Mouse (Mus musculus) leukemia stem cell, adult 10-12 weeks (primary cell): ENCODE data around the gene Calhm4. TPM values are rescaled to one million over a fixed set of nuclear protein-coding genes. Genes with fewer than 3 reads are reported as not detected.

Experiments
- polyA plus RNA-seq: library from polyadenylated mRNA; stranded (reverse); fragments of >175 nt; gene quantifications from 2 replicates; pipeline ENCODE4 v1.2.3, GENCODE M21; 2012; ENCODE audit warnings: low replicate concordance

Gene Calhm4
- polyA plus RNA-seq = not detected in 2 replicates

DNA sequence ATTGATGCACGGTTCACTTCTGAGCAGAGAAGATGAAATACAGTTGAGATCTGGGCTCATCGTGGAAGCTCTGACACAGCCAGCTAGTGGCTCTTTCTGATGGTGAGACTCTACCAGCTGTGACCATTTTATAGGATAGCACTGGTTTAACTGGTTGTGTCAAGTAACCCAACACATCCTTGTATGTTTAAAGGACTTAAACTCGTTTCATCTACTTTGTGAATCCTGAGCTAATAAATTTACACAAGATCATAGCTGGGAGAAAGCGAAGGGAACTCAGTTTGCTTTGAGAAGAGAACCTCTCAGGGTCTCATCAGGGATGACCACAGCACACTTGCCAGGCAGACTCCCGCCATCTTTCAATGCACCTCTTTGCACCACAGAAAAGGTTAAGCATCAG lies at the start of gene Calhm4:
Gene Calhm4, minus strand, starts transcription at position 101 of the 400 bp plus-strand sequence.

DNA sequence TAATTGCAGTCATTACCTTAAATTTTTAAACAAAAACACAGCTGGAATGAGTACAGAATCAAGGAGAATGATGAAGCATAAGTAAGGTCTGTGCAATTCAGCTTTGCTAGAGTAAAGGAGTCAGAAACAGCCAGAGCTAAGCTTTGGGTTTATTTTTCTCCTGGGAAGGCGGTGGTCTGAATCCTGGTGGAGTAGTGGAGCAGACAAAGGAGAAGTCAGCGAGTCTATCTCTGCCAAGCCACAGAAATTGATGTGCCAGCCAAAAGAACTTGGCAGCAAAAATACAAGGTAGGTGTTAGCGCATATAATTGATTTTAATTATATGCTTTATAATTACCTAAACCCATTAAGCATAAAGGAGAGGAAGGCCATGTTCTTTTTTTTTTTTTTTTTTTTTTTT lies 6.7 kb downstream of the Calhm4 start, which contains the start of gene Trappc3l:
Gene Trappc3l, plus strand, starts transcription at position 197 of the 400 bp plus-strand sequence.

DNA sequence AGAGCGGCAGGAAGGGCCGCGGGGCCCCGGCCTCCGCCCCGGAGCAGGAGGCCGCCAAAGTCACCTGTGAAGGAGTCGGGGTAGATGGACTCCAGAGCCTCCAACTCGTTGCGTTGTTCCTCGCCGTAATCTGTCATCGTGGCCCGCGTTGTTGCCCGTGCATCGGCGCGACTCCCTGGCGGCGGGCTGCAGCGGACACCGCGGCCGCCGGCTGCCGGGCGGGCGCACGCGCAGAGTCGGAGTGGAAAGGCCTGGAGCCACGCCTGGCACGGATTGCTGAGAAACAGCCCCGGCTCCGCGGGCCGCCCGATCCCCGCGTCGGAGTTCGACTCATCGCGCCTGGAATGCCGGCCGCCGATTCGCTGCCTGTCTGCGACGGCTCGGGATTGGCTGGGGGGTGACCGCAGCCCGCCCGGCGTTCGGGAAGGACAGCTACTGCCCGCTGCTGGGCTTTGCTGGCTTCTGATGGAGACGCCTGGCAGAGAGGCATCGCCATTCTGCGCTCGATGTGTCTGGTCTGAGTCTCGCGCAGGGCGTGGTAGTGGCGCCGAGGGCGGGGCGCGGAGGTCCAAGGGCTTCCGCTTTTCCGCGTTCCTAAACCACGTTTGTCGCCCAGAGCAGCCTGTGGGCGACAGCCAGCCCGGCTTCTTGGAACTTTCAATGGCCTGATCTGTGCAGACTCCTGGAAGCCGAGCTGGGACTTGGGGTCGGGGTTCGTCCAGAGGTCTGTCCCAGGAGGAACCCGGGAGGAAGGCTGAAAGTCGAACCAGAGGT lies 24.6 kb downstream of the Calhm4 start, which contains the start of gene Rwdd1:
Gene Rwdd1, minus strand, starts transcription at position 323 of the 774 bp plus-strand sequence.

Other genes starting within 250 kb of the Calhm4 start
- not detected in 2 replicates for gene Sult3a1, start 186.6 kb downstream of the Calhm4 start, polyA plus RNA-seq
- gene Rsph4a, start 139.2 kb downstream of the Calhm4 start, polyA plus RNA-seq = not detected in 2 replicates
- gene Zup1, start 93.0 kb downstream of the Calhm4 start, polyA plus RNA-seq = 1.3 and 2.7 TPM in 2 replicates
- gene Rwdd1, start 24.7 kb downstream of the Calhm4 start, polyA plus RNA-seq = 118 and 123 TPM in 2 replicates
- not detected in 2 replicates for gene Trappc3l, start 6.7 kb downstream of the Calhm4 start, polyA plus RNA-seq
- not detected in 2 replicates for gene Calhm5, start 52.2 kb upstream of the Calhm4 start, polyA plus RNA-seq
- gene Calhm6, start 83.7 kb upstream of the Calhm4 start, polyA plus RNA-seq = 4.1 and 6.4 TPM in 2 replicates
- gene Dse, start 163.4 kb upstream of the Calhm4 start, polyA plus RNA-seq = 0.56 and 0.86 TPM in 2 replicates
- gene Tspyl1, start 237.9 kb upstream of the Calhm4 start, polyA plus RNA-seq = 12.4 and 21.9 TPM in 2 replicates